Mouse (Mus musculus): ENCODE results near the gene Tk1. TPM values are rescaled to one million over a fixed set of nuclear protein-coding genes. Genes with fewer than 3 reads are reported as not detected.
"Not testable (repeated sequence)": the region's sequence is repeated elsewhere in the genome, so short reads cannot be mapped to it uniquely, and the experiment has no call there.

Tk1 gene
- polyA plus RNA-seq, 1 experiment from 2014 or later, result 86.0 TPM

DNA sequence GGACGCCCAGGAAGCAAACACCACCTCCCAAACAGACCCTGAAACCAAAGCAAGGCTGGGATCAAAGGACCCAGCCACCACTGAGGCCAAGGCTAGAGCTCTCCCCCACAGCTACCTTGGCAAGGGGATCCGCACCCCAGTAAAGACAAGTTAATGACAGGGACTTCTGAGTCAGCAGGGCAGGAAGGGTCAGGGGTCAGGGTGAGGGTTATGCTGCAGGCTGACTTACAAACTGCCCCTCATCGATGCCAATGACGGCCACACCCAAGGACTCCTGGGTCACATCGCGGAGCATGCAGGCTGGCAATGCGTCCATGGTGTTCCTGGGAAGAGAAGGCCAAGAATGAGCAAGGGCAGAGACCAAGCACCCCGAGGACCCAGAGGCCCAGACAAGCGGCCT lies 4.0 kb downstream of the Tk1 start:
- Histone ChIP-seq H3K27ac (ENCODE audit: low read depth, low read length) (no peak overlapping the region), H3K27me3 (ENCODE audit: control insufficient read depth, insufficient read depth, low read length) (no peaks in the 10 kb centered on the region), H3K36me3 (ENCODE audit: control insufficient read depth, insufficient read depth, low read length) (no peaks in the 10 kb centered on the region), H3K9ac (ENCODE audit: low read length) (no peak overlapping the region), H3K4me1 (ENCODE audit: control insufficient read depth, insufficient read depth, low read length) (peaks cover 19% of the 10 kb centered on the region), H3K4me2 (ENCODE audit: low read depth) (no peak overlapping the region), H3K9me3 (ENCODE audit: control insufficient read depth, low read length) (no peaks in the 10 kb centered on the region), H3K4me3 (ENCODE audit: low read depth, low read length) (no peak overlapping the region)
- no peak for DNase-seq (ENCODE audit: low spot score)
- 87% methylated on average over 9 of the region's 9 CpGs for WGBS
- no peak for ATAC-seq (ENCODE audit: insufficient read depth, low FRiP score, low TSS enrichment)

DNA sequence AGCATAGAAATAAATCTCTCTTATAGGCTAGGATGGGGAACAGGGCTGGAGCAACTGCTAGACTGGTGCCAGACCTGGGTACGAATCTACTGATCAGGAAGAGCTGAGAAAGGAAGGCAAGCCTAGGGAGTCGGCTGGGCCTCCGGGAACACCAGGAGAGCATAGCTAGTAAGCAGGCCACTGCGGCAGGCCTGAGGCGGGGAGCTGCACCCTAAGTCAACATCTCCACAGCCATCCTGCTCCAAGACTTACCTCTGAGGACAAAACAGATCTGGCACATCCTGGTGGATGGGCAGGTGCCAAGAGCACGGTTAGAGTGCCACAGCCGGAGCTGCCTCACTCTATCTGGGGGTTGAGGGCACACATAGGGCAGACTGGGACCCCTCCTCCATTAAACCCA lies 5.7 kb downstream of the Tk1 start:
- Histone ChIP-seq H3K4me1 (ENCODE audit: control insufficient read depth, insufficient read depth, low read length) (peaks cover 9% of the 10 kb centered on the region), H3K9me3 (ENCODE audit: control insufficient read depth, low read length) (no peaks in the 10 kb centered on the region), H3K4me2 (ENCODE audit: low read depth) (no peak overlapping the region), H3K9ac (ENCODE audit: low read length) (no peak overlapping the region), H3K27me3 (ENCODE audit: control insufficient read depth, insufficient read depth, low read length) (no peaks in the 10 kb centered on the region), H3K27ac (ENCODE audit: low read depth, low read length) (no peak overlapping the region), H3K4me3 (ENCODE audit: low read depth, low read length) (no peak overlapping the region), H3K36me3 (ENCODE audit: control insufficient read depth, insufficient read depth, low read length) (peaks cover 4% of the 10 kb centered on the region; the same call in 1 of the 2 replicates)
- ATAC-seq (ENCODE audit: insufficient read depth, low FRiP score, low TSS enrichment) (no peak), DNase-seq (ENCODE audit: low spot score) (no peak)
- 100% methylated on average over 7 of the region's 7 CpGs for WGBS

DNA sequence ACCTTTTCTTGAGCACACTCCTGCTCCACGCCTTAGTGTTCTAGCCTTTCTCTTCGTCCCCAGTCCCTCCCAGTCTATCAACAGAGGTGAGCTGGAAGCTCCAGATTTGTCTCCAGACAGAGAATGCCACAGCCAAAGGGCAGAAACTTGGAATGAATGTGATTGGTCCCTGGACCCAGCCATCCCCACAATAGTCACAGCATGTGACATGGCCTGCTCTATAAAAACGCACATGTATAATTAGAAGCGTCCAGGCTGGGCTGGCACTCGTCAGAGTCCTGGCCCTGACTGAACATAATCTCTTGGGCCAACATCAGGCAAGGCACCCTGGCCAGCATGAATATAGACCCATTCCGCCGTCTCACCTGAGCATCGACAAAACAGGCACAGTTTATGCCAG lies 6.8 kb downstream of the Tk1 start:
- Histone ChIP-seq H3K27ac (ENCODE audit: low read depth, low read length) (no peak overlapping the region), H3K36me3 (ENCODE audit: control insufficient read depth, insufficient read depth, low read length) (peaks cover 8% of the 10 kb centered on the region), H3K9me3 (ENCODE audit: control insufficient read depth, low read length) (no peaks in the 10 kb centered on the region)

DNA sequence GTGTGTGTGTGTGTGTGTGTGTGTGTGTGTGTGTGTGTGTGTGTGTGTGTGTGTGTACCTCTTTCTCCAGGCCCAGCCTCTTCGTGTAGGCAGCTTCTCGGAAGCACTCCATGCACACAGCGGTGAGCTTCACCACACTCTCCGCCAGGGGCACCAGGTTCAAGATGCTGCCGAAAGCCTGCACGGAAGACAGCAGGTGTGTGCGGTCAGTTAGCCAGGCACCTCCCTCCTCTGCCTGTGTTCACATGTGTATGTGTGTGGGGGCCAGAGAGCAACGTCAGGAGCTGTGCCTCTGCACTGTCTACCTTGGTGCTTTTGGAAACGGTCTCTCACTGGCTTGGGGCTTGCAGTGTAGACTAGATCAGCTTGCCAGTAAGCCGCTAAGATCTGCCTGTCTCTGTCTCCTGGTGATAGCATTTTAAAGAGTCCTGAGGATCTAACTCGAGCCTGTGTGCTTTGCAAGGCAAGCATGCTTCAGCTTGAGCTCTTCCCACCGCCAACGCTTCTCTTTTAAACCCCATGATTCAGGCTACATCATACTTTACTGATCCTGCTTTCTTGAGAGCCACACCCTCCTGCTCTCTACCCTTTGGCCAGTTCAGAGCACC lies 9.4 kb downstream of the Tk1 start:
- Histone ChIP-seq H3K27ac (ENCODE audit: low read depth, low read length) (no peak overlapping the region), H3K27me3 (ENCODE audit: control insufficient read depth, insufficient read depth, low read length) (no peaks in the 10 kb centered on the region), H3K4me2 (ENCODE audit: low read depth) (no peak overlapping the region), H3K36me3 (ENCODE audit: control insufficient read depth, insufficient read depth, low read length) (peaks cover 14% of the 10 kb centered on the region), H3K9ac (ENCODE audit: low read length) (no peak overlapping the region), H3K4me3 (ENCODE audit: low read depth, low read length) (no peak overlapping the region), H3K9me3 (ENCODE audit: control insufficient read depth, low read length) (no peaks in the 10 kb centered on the region), H3K4me1 (ENCODE audit: control insufficient read depth, insufficient read depth, low read length) (no peaks in the 10 kb centered on the region)
- WGBS, result 90% methylated on average over 13 of the region's 13 CpGs
- ATAC-seq (ENCODE audit: insufficient read depth, low FRiP score, low TSS enrichment) (no peak), DNase-seq (ENCODE audit: low spot score) (no peak)

More for the DNA sequence above, 6.8 kb downstream of the Tk1 start:
- ATAC-seq (ENCODE audit: insufficient read depth, low FRiP score, low TSS enrichment) (no peak), DNase-seq (ENCODE audit: low spot score) (no peak)
- 79% methylated on average over 8 of the region's 8 CpGs for WGBS
- H3K27me3 ChIP-seq (ENCODE audit: control insufficient read depth, insufficient read depth, low read length), result no peaks in the 10 kb centered on the region
- H3K4me3 ChIP-seq (ENCODE audit: low read depth, low read length), result no peak overlapping the region
- no peak overlapping the region for H3K4me2 ChIP-seq (ENCODE audit: low read depth)
- H3K4me1 ChIP-seq (ENCODE audit: control insufficient read depth, insufficient read depth, low read length), result peaks cover 1% of the 10 kb centered on the region; the same call in 1 of the 2 replicates
- H3K9ac ChIP-seq (ENCODE audit: low read length), result no peak overlapping the region

DNA sequence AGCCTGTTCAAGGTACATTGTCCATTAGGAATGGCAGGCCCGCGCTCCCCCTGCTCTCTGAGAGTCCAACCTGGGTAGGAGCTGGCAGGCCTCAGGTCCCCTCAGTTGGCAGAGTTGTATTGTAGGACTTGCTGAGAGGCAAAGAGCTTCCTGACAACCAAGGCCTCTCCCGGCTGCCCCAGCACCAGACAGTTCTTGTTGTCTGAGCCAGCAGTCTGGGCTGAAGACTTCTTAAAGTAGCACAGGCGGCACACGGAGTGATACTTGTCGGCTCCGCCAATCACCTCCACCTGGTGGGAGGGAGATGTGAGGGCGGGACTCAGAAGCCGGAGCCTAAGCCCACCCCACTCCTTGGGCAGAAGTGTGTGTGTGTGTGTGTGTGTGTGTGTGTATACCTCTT lies 10.0 kb downstream of the Tk1 start:
- H3K9ac ChIP-seq (ENCODE audit: low read length); H3K9me3 ChIP-seq (ENCODE audit: control insufficient read depth, low read length); H3K4me2 ChIP-seq (ENCODE audit: low read depth); DNase-seq (ENCODE audit: low spot score); H3K27ac ChIP-seq (ENCODE audit: low read depth, low read length); H3K27me3 ChIP-seq (ENCODE audit: control insufficient read depth, insufficient read depth, low read length); ATAC-seq (ENCODE audit: insufficient read depth, low FRiP score, low TSS enrichment); H3K4me3 ChIP-seq (ENCODE audit: low read depth, low read length); H3K4me1 ChIP-seq (ENCODE audit: control insufficient read depth, insufficient read depth, low read length): not testable (repeated sequence)
- H3K36me3 ChIP-seq (ENCODE audit: control insufficient read depth, insufficient read depth, low read length), result peaks cover 14% of the 10 kb centered on the region
- 94% methylated on average over 9 of the region's 9 CpGs for WGBS

DNA sequence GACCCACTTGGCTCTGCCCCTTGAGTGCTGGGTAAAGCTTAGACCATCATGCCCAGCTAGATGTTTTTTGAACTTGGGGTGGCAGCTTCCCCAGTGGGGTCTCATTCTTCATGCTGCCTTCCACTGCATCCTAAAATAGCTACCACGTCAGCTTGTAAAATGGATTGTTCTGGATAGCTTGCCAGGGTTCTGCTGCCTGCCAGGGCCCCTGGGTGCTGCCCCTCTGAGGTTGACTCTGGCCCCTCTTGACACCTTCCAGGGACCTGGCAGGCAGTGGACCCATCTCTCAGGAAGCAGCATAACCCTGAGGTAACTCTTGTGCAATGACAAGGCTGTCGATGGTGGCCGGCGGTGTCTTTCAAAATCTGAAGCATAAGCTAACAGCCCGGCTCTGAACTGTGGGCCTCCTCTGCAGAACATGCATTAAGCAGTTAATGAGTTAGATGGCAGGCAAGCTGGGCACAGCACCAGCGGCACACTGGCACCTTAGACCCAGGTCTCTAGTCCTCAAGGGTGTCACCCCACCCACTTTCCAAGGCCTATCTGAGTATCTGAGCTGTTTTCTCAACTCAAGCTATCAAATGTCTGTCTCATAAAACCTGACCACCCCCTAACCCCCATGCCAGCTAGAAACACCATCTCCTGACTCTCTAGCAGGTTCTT lies 11.1 kb downstream of the Tk1 start:
- 95% methylated on average over 6 of the region's 6 CpGs for WGBS
- no peaks in the 10 kb centered on the region for H3K27me3 ChIP-seq (ENCODE audit: control insufficient read depth, insufficient read depth, low read length)
- H3K9ac ChIP-seq (ENCODE audit: low read length), result no peak overlapping the region
- H3K4me1 ChIP-seq (ENCODE audit: control insufficient read depth, insufficient read depth, low read length), result peaks cover 10% of the 10 kb centered on the region
- ATAC-seq (ENCODE audit: insufficient read depth, low FRiP score, low TSS enrichment) (no peak), DNase-seq (ENCODE audit: low spot score) (no peak)
- no peak overlapping the region for H3K4me3 ChIP-seq (ENCODE audit: low read depth, low read length)
- peaks cover 14% of the 10 kb centered on the region for H3K36me3 ChIP-seq (ENCODE audit: control insufficient read depth, insufficient read depth, low read length)
- no peak overlapping the region for H3K4me2 ChIP-seq (ENCODE audit: low read depth)
- H3K27ac ChIP-seq (ENCODE audit: low read depth, low read length), result no peak overlapping the region
- H3K9me3 ChIP-seq (ENCODE audit: control insufficient read depth, low read length), result no peaks in the 10 kb centered on the region

DNA sequence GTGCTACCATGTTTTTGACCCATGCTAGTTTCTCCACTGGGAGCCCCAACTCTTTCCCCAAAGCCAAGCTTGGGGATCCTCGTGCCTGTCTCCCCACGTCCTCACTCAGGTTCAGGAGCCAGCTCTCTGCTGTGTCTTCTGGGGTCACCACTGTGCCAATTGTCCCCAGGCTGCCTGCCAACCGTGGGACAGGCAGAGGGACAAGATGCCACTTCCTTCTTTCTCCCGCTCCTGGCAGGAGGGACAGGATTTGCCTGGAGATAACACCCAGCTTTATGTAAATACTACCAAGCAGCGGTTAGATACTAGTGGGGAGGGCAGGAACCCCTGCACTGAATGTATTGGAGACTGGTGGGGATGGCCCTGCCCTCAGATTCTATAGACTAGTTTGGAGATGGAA lies 12.0 kb downstream of the Tk1 start:
- ATAC-seq (ENCODE audit: insufficient read depth, low FRiP score, low TSS enrichment) (no peak), DNase-seq (ENCODE audit: low spot score) (no peak)
- H3K27me3 ChIP-seq (ENCODE audit: control insufficient read depth, insufficient read depth, low read length), result no peaks in the 10 kb centered on the region
- no peak overlapping the region for H3K27ac ChIP-seq (ENCODE audit: low read depth, low read length)
- peaks cover 11% of the 10 kb centered on the region for H3K4me1 ChIP-seq (ENCODE audit: control insufficient read depth, insufficient read depth, low read length)
- no peak overlapping the region for H3K9ac ChIP-seq (ENCODE audit: low read length)
- no peaks in the 10 kb centered on the region for H3K9me3 ChIP-seq (ENCODE audit: control insufficient read depth, low read length)
- 89% methylated on average over 5 of the region's 5 CpGs for WGBS
- H3K4me2 ChIP-seq (ENCODE audit: low read depth), result no peak overlapping the region
- no peak overlapping the region for H3K4me3 ChIP-seq (ENCODE audit: low read depth, low read length)
- H3K36me3 ChIP-seq (ENCODE audit: control insufficient read depth, insufficient read depth, low read length), result peaks cover 14% of the 10 kb centered on the region

DNA sequence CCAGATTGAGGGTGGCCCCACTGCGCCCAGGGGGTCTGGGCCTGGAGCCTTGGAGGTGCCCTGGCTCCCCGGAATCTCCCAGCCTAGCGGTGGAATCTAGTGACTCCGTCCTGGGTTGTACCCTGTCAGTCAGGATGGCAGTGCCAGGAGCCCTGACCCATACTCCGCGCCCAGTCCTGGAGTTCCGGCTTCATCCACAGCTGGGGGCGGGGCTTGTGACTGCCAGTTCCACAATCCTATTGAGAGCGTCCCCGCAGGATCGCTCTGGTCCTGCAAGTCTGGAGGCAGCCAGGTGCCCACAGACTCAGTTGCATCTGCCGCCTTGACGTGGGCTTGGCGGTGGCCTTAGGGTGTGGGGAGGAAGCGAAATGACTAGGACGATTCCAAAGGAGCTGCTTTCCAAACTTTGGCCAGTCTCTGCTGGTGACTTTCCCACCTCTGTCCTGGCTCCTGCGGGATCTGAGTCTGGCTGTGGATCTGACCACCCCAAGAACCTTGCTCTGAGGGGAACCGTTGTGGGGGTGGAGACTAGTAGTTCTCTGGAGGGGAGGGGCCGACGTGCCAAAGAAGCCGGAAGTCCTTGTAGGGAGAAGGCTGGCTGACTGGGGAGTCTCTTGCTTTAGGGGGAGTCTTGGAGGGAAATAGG lies 15.4 kb downstream of the Tk1 start:
- H3K4me2 ChIP-seq (ENCODE audit: low read depth), result peak overlapping the region; percentile 100
- peak overlapping the region; percentile 65 for H3K9ac ChIP-seq (ENCODE audit: low read length)
- no peak overlapping the region for H3K27ac ChIP-seq (ENCODE audit: low read depth, low read length)
- peaks cover 11% of the 10 kb centered on the region for H3K4me1 ChIP-seq (ENCODE audit: control insufficient read depth, insufficient read depth, low read length)
- no peaks in the 10 kb centered on the region for H3K9me3 ChIP-seq (ENCODE audit: control insufficient read depth, low read length)
- H3K4me3 ChIP-seq (ENCODE audit: low read depth, low read length), result peak overlapping the region; percentile 55
- H3K27me3 ChIP-seq (ENCODE audit: control insufficient read depth, insufficient read depth, low read length), result no peaks in the 10 kb centered on the region
- WGBS, result under 1% methylated on average over 21 of the region's 21 CpGs
- peak; percentile 81 for DNase-seq (ENCODE audit: low spot score)
- peaks cover 10% of the 10 kb centered on the region for H3K36me3 ChIP-seq (ENCODE audit: control insufficient read depth, insufficient read depth, low read length)
- ATAC-seq (ENCODE audit: insufficient read depth, low FRiP score, low TSS enrichment), result peak; percentile 67
